In genomic region chr9:21287571-21288402, GRCm38 (mm10) we compare ENCODE assay signal across 7 mouse cellular contexts. TPM values are rescaled to one million over a fixed set of nuclear protein-coding genes. Genes with fewer than 3 reads are reported as not detected.
DNase-seq lines count a peak whose midpoint lies in the region; ATAC-seq and TF ChIP-seq lines count a peak whose summit lies in the region.

Gene Kri1, minus strand, starts transcription at chr9:21287969.

- TF ChIP-seq POLR2A in small intestine, adult 2 months (IDR thresholded peaks at IDR 0.05; ENCODE audit: low read depth, low read length), result peak; percentile 40

- H3K27me3 ChIP-seq in embryonic facial prominence, embryonic 10.5 days (replicated peaks; ENCODE audit: low read depth, poor library complexity, severe bottlenecking), result no peaks in the 10 kb centered on the region
- no peaks in the 10 kb centered on the region for H3K27me3 ChIP-seq in intestine, postnatal 0 days (replicated peaks; ENCODE audit: control insufficient read depth, insufficient read depth, low read length)
- H3K27me3 ChIP-seq in midbrain, embryonic 12.5 days, result no peaks in the 10 kb centered on the region
- no peaks in the 10 kb centered on the region for H3K27me3 ChIP-seq in small intestine, adult 2 months (ENCODE audit: control insufficient read depth, insufficient read depth, low read length)

- peak within 1 kb of the TSS; percentile 82 for H3K4me2 ChIP-seq in intestine, postnatal 0 days (replicated peaks; ENCODE audit: low read depth)
- peak within 1 kb of the TSS; percentile 70 for H3K4me2 ChIP-seq in midbrain, embryonic 12.5 days (replicated peaks)

- peak; percentile 98 for DNase-seq in adrenal gland, postnatal 10 days
- DNase-seq in embryonic facial prominence, embryonic 10.5 days (ENCODE audit: low spot score), result peak; percentile 97
- DNase-seq in gonadal fat pad, adult 2 months (ENCODE audit: low read depth), result peak; percentile 70
- peak; percentile 98 for DNase-seq in left cerebral cortex, postnatal 4 days

- peaks cover 37% of the 10 kb centered on the region for H3K4me1 ChIP-seq in embryonic facial prominence, embryonic 10.5 days
- H3K4me1 ChIP-seq in intestine, postnatal 0 days (replicated peaks; ENCODE audit: control insufficient read depth, insufficient read depth, low read length), result peaks cover 15% of the 10 kb centered on the region; the same call in 1 of the 2 replicates
- H3K4me1 ChIP-seq in midbrain, embryonic 12.5 days, result peaks cover 34% of the 10 kb centered on the region
- peaks cover 9% of the 10 kb centered on the region for H3K4me1 ChIP-seq in small intestine, adult 2 months (ENCODE audit: control insufficient read depth, insufficient read depth, insufficient read length, low read length)

- intact Hi-C loops in left cerebral cortex, postnatal 4 days (cut with DNase I), result no loop called here

- H3K4me3 ChIP-seq in embryonic facial prominence, embryonic 10.5 days, result peak within 1 kb of the TSS; percentile 93
- H3K4me3 ChIP-seq in intestine, postnatal 0 days (ENCODE audit: low read depth, low read length), result peak within 1 kb of the TSS; percentile 76
- H3K4me3 ChIP-seq in midbrain, embryonic 12.5 days, result peak within 1 kb of the TSS; percentile 84
- peak within 1 kb of the TSS; percentile 76 for H3K4me3 ChIP-seq in small intestine, adult 2 months (ENCODE audit: low read depth, low read length)

- H3K27ac ChIP-seq in embryonic facial prominence, embryonic 10.5 days (replicated peaks), result peak within 1 kb of the TSS; percentile 89
- peak within 1 kb of the TSS; percentile 87 for H3K27ac ChIP-seq in intestine, postnatal 0 days (ENCODE audit: low read depth, low read length)
- peak within 1 kb of the TSS; percentile 82 for H3K27ac ChIP-seq in midbrain, embryonic 12.5 days (replicated peaks)
- peak within 1 kb of the TSS; percentile 67 for H3K27ac ChIP-seq in small intestine, adult 2 months (ENCODE audit: insufficient read depth, low read depth, low read length)

- WGBS in embryonic facial prominence, embryonic 10.5 days, result 1% methylated on average over 59 of the region's 59 CpGs
- under 1% methylated on average over 59 of the region's 59 CpGs for WGBS in intestine, postnatal 0 days
- 1% methylated on average over 59 of the region's 59 CpGs for WGBS in midbrain, embryonic 12.5 days
- under 1% methylated on average over 59 of the region's 59 CpGs for WGBS in small intestine, adult 2 months

- H3K9ac ChIP-seq in intestine, postnatal 0 days (ENCODE audit: low read depth, low read length), result peak within 1 kb of the TSS; percentile 73
- H3K9ac ChIP-seq in midbrain, embryonic 12.5 days (replicated peaks), result peak within 1 kb of the TSS; percentile 73

- peaks cover 34% of the 10 kb centered on the region for H3K36me3 ChIP-seq in embryonic facial prominence, embryonic 10.5 days (replicated peaks)
- peaks cover 8% of the 10 kb centered on the region; the same call in 1 of the 2 replicates for H3K36me3 ChIP-seq in intestine, postnatal 0 days (ENCODE audit: control insufficient read depth, insufficient read depth)
- H3K36me3 ChIP-seq in midbrain, embryonic 12.5 days, result peaks cover 18% of the 10 kb centered on the region
- peaks cover 7% of the 10 kb centered on the region; the same call in 1 of the 2 replicates for H3K36me3 ChIP-seq in small intestine, adult 2 months (ENCODE audit: control insufficient read depth, insufficient read depth, low read length)

- peak; percentile 71 for ATAC-seq in intestine, postnatal 0 days
- peak; percentile 69 for ATAC-seq in midbrain, embryonic 12.5 days (ENCODE audit: low FRiP score, low read depth)

- H3K9me3 ChIP-seq in embryonic facial prominence, embryonic 10.5 days, result no peaks in the 10 kb centered on the region
- no peaks in the 10 kb centered on the region for H3K9me3 ChIP-seq in intestine, postnatal 0 days (ENCODE audit: control insufficient read depth)
- no peaks in the 10 kb centered on the region for H3K9me3 ChIP-seq in midbrain, embryonic 12.5 days

- TF ChIP-seq CTCF in intestine, postnatal 0 days (IDR thresholded peaks at IDR 0.05; ENCODE audit: low read depth), result peak; percentile 27; the same call in 1 of the 2 replicates
- no peak for TF ChIP-seq CTCF in small intestine, adult 2 months (IDR thresholded peaks at IDR 0.05; ENCODE audit: extremely low read depth, insufficient read length, insufficient replicate concordance, low read depth, low read length)

RNA-seq across cellular contexts. Expression of gene Kri1, which starts in this region (rescaled TPM):
- 10 to 100 TPM; 28.8 to 38.4 TPM for total RNA-seq in adrenal gland, postnatal 10 days (2021)
- polyA plus RNA-seq in embryonic facial prominence, embryonic 10.5 days (2016; fragmentation: Nextera tagmentation; extraction: Ambion mirVana), result 16.2 and 18.0 TPM in 2 replicates
- 19.8 and 20.5 TPM in 2 replicates for polyA plus RNA-seq in gonadal fat pad, adult 2 months (2012; rRNA removed)
- 7.0 and 7.2 TPM in 2 replicates for polyA plus RNA-seq in intestine, postnatal 0 days (2015; fragmentation: Nextera tagmentation; extraction: Ambion mirVana)
- 10 to 100 TPM; 46.7 to 49.2 TPM for total RNA-seq in left cerebral cortex, postnatal 4 days (2021)
- 18.4 and 21.1 TPM in 2 replicates for polyA plus RNA-seq in midbrain, embryonic 12.5 days (2016; fragmentation: Nextera tagmentation; extraction: Ambion mirVana)
- polyA plus RNA-seq in small intestine, adult 2 months (2012; rRNA removed), result 9.1 and 9.6 TPM in 2 replicates

Comparison
In these comparisons a context has a peak if more than half of its experiments do, and no peak if none do; other contexts are left out.
1. Peak in every context shown above with its lines: DNase-seq, ATAC-seq, H3K4me3 ChIP-seq and H3K27ac ChIP-seq.